Mouse (Mus musculus): ENCODE data around the gene Pbx1. TPM values are rescaled to one million over a fixed set of nuclear protein-coding genes. Genes with fewer than 3 reads are reported as not detected.
A peak's percentile ranks its signal among the peaks of the same experiment; 100 is the strongest.

Gene Pbx1
- total RNA-seq, 2 experiments from 2014 or later, result 117 to 131 TPM

- DNase-seq, result no peak
Observed at GRCm38 (mm10) chr1:168299181-168299580, 132.9 kb downstream of the Pbx1 start.

GRCm38 (mm10) chr1:168296290-168296689 lies 135.8 kb downstream of the Pbx1 start:
- no peak for DNase-seq

- no peak for DNase-seq
Observed at GRCm38 (mm10) chr1:168295782-168296181, 136.3 kb downstream of the Pbx1 start.

- no peak for DNase-seq
Observed at GRCm38 (mm10) chr1:168293673-168294072, 138.4 kb downstream of the Pbx1 start.

- peak; percentile 38 for DNase-seq
Observed at GRCm38 (mm10) chr1:168292106-168292505, 140.0 kb downstream of the Pbx1 start.

- DNase-seq, result no peak
Observed at GRCm38 (mm10) chr1:168291643-168292040, 140.4 kb downstream of the Pbx1 start.

- peak; percentile 80 for DNase-seq
Observed at GRCm38 (mm10) chr1:168291001-168291642, 140.9 kb downstream of the Pbx1 start.

GRCm38 (mm10) chr1:168290236-168290985 lies 141.7 kb downstream of the Pbx1 start:
- DNase-seq, result peak; percentile 39

GRCm38 (mm10) chr1:168288891-168289545 lies 143.1 kb downstream of the Pbx1 start:
- DNase-seq, result no peak

GRCm38 (mm10) chr1:168287843-168288591 lies 144.1 kb downstream of the Pbx1 start:
- DNase-seq, result peak; percentile 34

GRCm38 (mm10) chr1:168286862-168287650 lies 145.0 kb downstream of the Pbx1 start:
- DNase-seq, result no peak

- DNase-seq, result no peak
Observed at GRCm38 (mm10) chr1:168284566-168285141, 147.4 kb downstream of the Pbx1 start.

GRCm38 (mm10) chr1:168283841-168284565 lies 148.1 kb downstream of the Pbx1 start:
- DNase-seq, result no peak

- no peak for DNase-seq
Observed at GRCm38 (mm10) chr1:168283421-168283820, 148.6 kb downstream of the Pbx1 start.

GRCm38 (mm10) chr1:168275678-168276077 lies 156.4 kb downstream of the Pbx1 start:
- DNase-seq, result no peak

- no peak for DNase-seq
Observed at GRCm38 (mm10) chr1:168274296-168274695, 157.8 kb downstream of the Pbx1 start.

- DNase-seq, result no peak
Observed at GRCm38 (mm10) chr1:168272091-168272490, 160.0 kb downstream of the Pbx1 start.

GRCm38 (mm10) chr1:168271207-168271606 lies 160.9 kb downstream of the Pbx1 start:
- no peak for DNase-seq

GRCm38 (mm10) chr1:168268751-168269623 lies 163.1 kb downstream of the Pbx1 start:
- DNase-seq, result no peak

- DNase-seq, result no peak
Observed at GRCm38 (mm10) chr1:168268224-168268623, 163.8 kb downstream of the Pbx1 start.

Measured in adrenal gland, postnatal 10 days (tissue).